11 mouse cellular contexts compared by ENCODE assay signal in genomic region chr10:86281238-86281637, GRCm38 (mm10).
"Had no signal": no experiment of that assay in that cellular context is flagged by ENCODE, and none has a peak within 500 bp of the region (broad histone marks: within the 10 kb centered on the region; RNA-seq: fewer than 3 reads in every experiment).

No protein-coding gene starts in this region.

- H3K4me3 ChIP-seq: left cerebral cortex, adult 2 months; limb, embryonic 15.5 days; liver, embryonic 12.5 days; midbrain, embryonic 13.5 days had no signal

- H3K27ac ChIP-seq: left cerebral cortex, adult 2 months; limb, embryonic 15.5 days; liver, embryonic 12.5 days; midbrain, embryonic 13.5 days; stomach, postnatal 0 days had no signal

- DNase-seq: kidney, adult 11 months; kidney, postnatal 10 days; kidney, postnatal 4 days; right cerebral cortex, adult 18-20 months; right cerebral cortex, postnatal 25 days; thymus, postnatal 4 days had no signal
